In the genomic region with DNA sequence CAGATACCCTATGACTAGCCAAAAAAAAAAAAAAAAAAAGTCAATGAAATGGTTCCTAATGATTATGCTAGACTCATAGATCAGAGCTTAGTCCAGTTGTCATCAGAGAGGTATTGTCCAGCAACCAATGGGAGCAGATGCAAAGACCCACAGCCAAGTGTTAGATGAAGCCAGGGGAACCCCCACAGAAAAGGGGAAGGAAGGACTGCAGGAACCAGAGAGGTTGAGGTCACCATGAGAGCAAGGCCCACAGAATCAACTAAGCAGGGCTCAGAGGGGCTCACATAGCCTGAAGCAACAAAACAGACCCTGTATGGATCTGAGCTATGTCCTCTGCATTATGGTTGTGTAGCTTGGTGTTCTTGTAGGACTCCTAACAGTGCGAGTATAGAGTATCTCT, we compare ENCODE assay signal across 15 mouse cellular contexts.
"Had no signal": no experiment of that assay in that cellular context is flagged by ENCODE, and none has a peak within 500 bp of the region (broad histone marks: within the 10 kb centered on the region; RNA-seq: fewer than 3 reads in every experiment).

No protein-coding gene starts in this region.

- DNase-seq: kidney, adult 9 months; kidney, postnatal 4 days; left cerebral cortex, postnatal 4 days; lung, adult 18-20 months; right cerebral cortex, postnatal 14 days; thymus, adult 2 months; thymus, postnatal 25 days had no signal

- H3K27me3 ChIP-seq: limb, embryonic 13.5 days; midbrain, embryonic 15.5 days had no signal

- H3K4me1 ChIP-seq: limb, embryonic 13.5 days; megakaryocyte, embryonic 14.5 days; midbrain, embryonic 15.5 days had no signal

- H3K4me3 ChIP-seq: layer of hippocampus, adult 2 months; limb, embryonic 13.5 days; megakaryocyte, embryonic 14.5 days; midbrain, embryonic 15.5 days had no signal

- H3K9me3 ChIP-seq: limb, embryonic 13.5 days; megakaryocyte, embryonic 14.5 days; midbrain, embryonic 15.5 days had no signal

- H3K4me2 ChIP-seq: limb, embryonic 13.5 days; midbrain, embryonic 11.5 days; midbrain, embryonic 15.5 days had no signal

- H3K36me3 ChIP-seq: limb, embryonic 13.5 days; midbrain, embryonic 15.5 days had no signal

- H3K9ac ChIP-seq: limb, embryonic 13.5 days; liver, embryonic 14.5 days; midbrain, embryonic 15.5 days had no signal

- H3K27ac ChIP-seq: kidney, postnatal 0 days; layer of hippocampus, adult 2 months; limb, embryonic 13.5 days; liver, embryonic 14.5 days; midbrain, embryonic 15.5 days; stomach, postnatal 0 days had no signal

- ATAC-seq: midbrain, embryonic 15.5 days had no signal
